Mouse (Mus musculus) urinary bladder, adult 18-20 months (tissue): ENCODE measurements at regions not wholly inside any gene's neighbourhood (a gene's known extent, or its start where the extent isn't known, plus 50 kb on each side); places are given as distances from the start of the nearest gene placed in this dataset.

Experiments
- DNase-seq, 2 experiments: peaks; one replicate each; pipeline ENCODE4 v3.0.0; 2022; ENCODE audit warnings: low spot score in 2 of 2, mixed read lengths in 2 of 2

- DNase-seq: no peak
Measured at GRCm38 (mm10) chr1:142605224-142605623, 1035.2 kb upstream of the B3galt2 start.

GRCm38 (mm10) chr1:142606082-142606481 lies 1034.4 kb upstream of the B3galt2 start:
- DNase-seq: no peak

GRCm38 (mm10) chr1:142621464-142621863 lies 1019.0 kb upstream of the B3galt2 start:
- no peak for DNase-seq

- DNase-seq: no peak
Measured at GRCm38 (mm10) chr1:142624303-142624702, 1016.2 kb upstream of the B3galt2 start.

- DNase-seq: no peak
Measured at GRCm38 (mm10) chr1:142655289-142655688, 985.2 kb upstream of the B3galt2 start.

- no peak for DNase-seq
Measured at GRCm38 (mm10) chr1:142665262-142665661, 975.2 kb upstream of the B3galt2 start.

GRCm38 (mm10) chr1:142679917-142680316 lies 960.5 kb upstream of the B3galt2 start:
- DNase-seq: no peak

GRCm38 (mm10) chr1:142688828-142689227 lies 951.6 kb upstream of the B3galt2 start:
- DNase-seq: no peak

- DNase-seq: no peak
Measured at GRCm38 (mm10) chr1:142695179-142695578, 945.3 kb upstream of the B3galt2 start.

- no peak for DNase-seq
Measured at GRCm38 (mm10) chr1:142708263-142708662, 932.2 kb upstream of the B3galt2 start.

- DNase-seq: no peak
Measured at GRCm38 (mm10) chr1:142730259-142730658, 910.2 kb upstream of the B3galt2 start.

- DNase-seq: no peak
Measured at GRCm38 (mm10) chr1:142734108-142734507, 906.4 kb upstream of the B3galt2 start.

- DNase-seq: no peak
Measured at GRCm38 (mm10) chr1:142738376-142738775, 902.1 kb upstream of the B3galt2 start.

GRCm38 (mm10) chr1:142742307-142742706 lies 898.2 kb upstream of the B3galt2 start:
- peak in 1 of 2 experiments; percentile 10 for DNase-seq

- DNase-seq: no peak
Measured at GRCm38 (mm10) chr1:142771010-142771409, 869.5 kb upstream of the B3galt2 start.
